ENCODE assay signal across 9 mouse cellular contexts in the genomic region with DNA sequence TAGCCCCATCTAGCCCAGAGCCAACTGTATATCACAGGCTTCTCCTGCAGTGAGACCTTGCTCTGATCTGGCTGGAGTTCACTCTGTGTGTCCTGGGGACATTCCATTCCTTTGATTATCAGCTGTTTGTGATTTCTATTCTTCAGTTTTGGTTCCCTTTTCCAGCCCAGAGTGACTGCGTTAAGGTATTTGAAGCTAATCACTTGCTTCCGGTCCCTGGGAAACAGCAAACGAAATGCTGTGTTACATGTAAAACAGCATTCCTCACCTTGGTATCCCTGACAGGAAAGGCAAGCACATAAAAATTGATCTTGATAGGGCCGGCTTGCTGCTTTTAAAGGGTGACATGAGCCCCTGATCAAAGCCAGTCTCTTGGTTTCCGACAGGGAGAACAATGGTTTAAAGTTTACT. TPM values are rescaled to one million over a fixed set of nuclear protein-coding genes. Genes with fewer than 3 reads are reported as not detected.
DNase-seq lines count a peak whose midpoint lies in the region; ATAC-seq lines count a peak whose summit lies in the region.
"Had no signal": no experiment of that assay in that cellular context is flagged by ENCODE, and none has a peak within 500 bp of the region (broad histone marks: within the 10 kb centered on the region; RNA-seq: fewer than 3 reads in every experiment).

No protein-coding gene starts in this region.

- H3K9ac ChIP-seq in kidney, embryonic 16.5 days (replicated peaks; ENCODE audit: low read length) = no peak overlapping the region
- H3K9ac ChIP-seq in hindbrain, embryonic 11.5 days (ENCODE audit: low read depth, low read length) = no peak overlapping the region

- H3K4me1 ChIP-seq in kidney, embryonic 16.5 days (ENCODE audit: insufficient read depth, low read length) = peaks cover 52% of the 10 kb centered on the region
- H3K4me1 ChIP-seq in brown adipose tissue, adult 24 weeks (ENCODE audit: control insufficient read depth, insufficient read depth, insufficient read length, low read length) = peaks cover 48% of the 10 kb centered on the region
- peaks cover 34% of the 10 kb centered on the region for H3K4me1 ChIP-seq in hindbrain, embryonic 11.5 days (replicated peaks; ENCODE audit: control insufficient read depth, insufficient read depth, low read length)

- WGBS in kidney, embryonic 16.5 days = 32% methylated on average over 5 of the region's 5 CpGs
- WGBS in hindbrain, embryonic 11.5 days = 31% methylated on average over 5 of the region's 5 CpGs

- no peaks in the 10 kb centered on the region for H3K27me3 ChIP-seq in kidney, embryonic 16.5 days (ENCODE audit: insufficient read depth, low read length)
- H3K27me3 ChIP-seq in hindbrain, embryonic 11.5 days (ENCODE audit: control insufficient read depth, insufficient read depth, low read length) = no peaks in the 10 kb centered on the region

- peaks cover 66% of the 10 kb centered on the region for H3K36me3 ChIP-seq in kidney, embryonic 16.5 days (ENCODE audit: insufficient read depth, low read length)
- peaks cover 8% of the 10 kb centered on the region for H3K36me3 ChIP-seq in hindbrain, embryonic 11.5 days (ENCODE audit: control insufficient read depth, insufficient read depth, low read length)

- no peak overlapping the region for H3K4me3 ChIP-seq in kidney, embryonic 16.5 days (ENCODE audit: low read length)
- H3K4me3 ChIP-seq in brown adipose tissue, adult 24 weeks (ENCODE audit: insufficient read depth, low read depth, low read length) = no peak overlapping the region
- 0 out of 2 replicates have a peak overlapping the region, but pooled peaks have one; percentile 10 for H3K4me3 ChIP-seq in hindbrain, embryonic 11.5 days (ENCODE audit: low read depth, low read length)

- no peak overlapping the region for H3K4me2 ChIP-seq in kidney, embryonic 16.5 days (replicated peaks; ENCODE audit: low read depth, low read length)
- H3K4me2 ChIP-seq in hindbrain, embryonic 11.5 days (replicated peaks; ENCODE audit: low read depth, low read length) = peak overlapping the region; percentile 28

- no peak for DNase-seq in kidney, postnatal 25 days
- DNase-seq in hindbrain, embryonic 11.5 days (ENCODE audit: low spot score) = no peak
- peak; percentile 25 for DNase-seq in naive thymus-derived CD4-positive, alpha-beta T cell, adult 2 months (ENCODE audit: low read depth)
- no peak for DNase-seq in frontal cortex, postnatal 25 days (ENCODE audit: low spot score in 2 of 2)
- no peak for DNase-seq in right cerebral cortex, postnatal 4 days
- no peak for DNase-seq in adrenal gland, postnatal 10 days
- DNase-seq: cerebellum, adult 9-10 months had no signal

- no peak for ATAC-seq in kidney, embryonic 16.5 days (ENCODE audit: low FRiP score, low TSS enrichment)
- ATAC-seq in hindbrain, embryonic 11.5 days (ENCODE audit: low FRiP score) = no peak

- no peaks in the 10 kb centered on the region for H3K9me3 ChIP-seq in kidney, embryonic 16.5 days (ENCODE audit: low read length)
- no peaks in the 10 kb centered on the region for H3K9me3 ChIP-seq in hindbrain, embryonic 11.5 days (ENCODE audit: control insufficient read depth, low read length)

- peak overlapping the region; percentile 15; the same call in 1 of the 2 replicates for H3K27ac ChIP-seq in kidney, embryonic 16.5 days (ENCODE audit: low read length)
- peak overlapping the region; percentile 9; the same call in 1 of the 2 replicates for H3K27ac ChIP-seq in brown adipose tissue, adult 24 weeks (replicated peaks; ENCODE audit: low read depth, low read length)
- H3K27ac ChIP-seq in hindbrain, embryonic 11.5 days (ENCODE audit: low read depth, low read length) = peak overlapping the region; percentile 88

RNA-seq across cellular contexts. Expression of gene Enc1, which starts 8.2 kb away (rescaled TPM):
- 13.7 and 14.3 TPM in 2 replicates for polyA plus RNA-seq in kidney, embryonic 16.5 days (2015; fragmentation: Nextera tagmentation; extraction: Ambion mirVana)
- polyA plus RNA-seq in brown adipose tissue, adult 24 weeks (2012; ENCODE audit: insufficient read depth, insufficient read length, missing spikeins) = 17.6 and 27.3 TPM in 2 replicates
- polyA plus RNA-seq in hindbrain, embryonic 11.5 days (2014; fragmentation: Nextera tagmentation; extraction: Ambion mirVana) = 34.8 and 45.9 TPM in 2 replicates
- total RNA-seq in adrenal gland, postnatal 10 days (2021) = 10 to 100 TPM; 19.6 to 20.3 TPM

RNA-seq across cellular contexts. Expression of gene Hexb, which starts 50.9 kb away (rescaled TPM):
- polyA plus RNA-seq in kidney, embryonic 16.5 days (2015; fragmentation: Nextera tagmentation; extraction: Ambion mirVana) = 40.3 and 44.6 TPM in 2 replicates
- polyA plus RNA-seq in brown adipose tissue, adult 24 weeks (2012; ENCODE audit: insufficient read depth, insufficient read length, missing spikeins) = 14.6 and 16.0 TPM in 2 replicates
- polyA plus RNA-seq in hindbrain, embryonic 11.5 days (2014; fragmentation: Nextera tagmentation; extraction: Ambion mirVana) = 26.6 and 28.7 TPM in 2 replicates
- total RNA-seq in adrenal gland, postnatal 10 days (2021) = 10 to 100 TPM; 26.7 to 29.8 TPM

Comparison
In these comparisons a context has a peak if more than half of its experiments do, and no peak if none do; other contexts are left out.
1. H3K27ac ChIP-seq: peak in every context shown above with its lines; median percentile 88 in hindbrain, embryonic 11.5 days; 15 in kidney, embryonic 16.5 days; 9 in brown adipose tissue, adult 24 weeks.